Mouse (Mus musculus) midbrain, embryonic 15.5 days (tissue): ENCODE data around the gene S100a4. TPM values are rescaled to one million over a fixed set of nuclear protein-coding genes. Genes with fewer than 3 reads are reported as not detected.

Experiments
- ATAC-seq: fragments of 200-750 bp; cut with Nextera tagmentation; replicated peaks from 2 replicates; pipeline ENCODE4 v1.8.0; 2017; ENCODE audit warnings: moderate TSS enrichment
- H3K27ac ChIP-seq: fragments of 300-500 bp; sonication (generic); 2 replicates; pipeline ENCODE4 v1.5.1; 2015; ENCODE audit warnings: mild to moderate bottlenecking, inconsistent platforms
- H3K27me3 ChIP-seq: fragments of 300-500 bp; sonication (generic); replicated peaks from 2 replicates; pipeline ENCODE4 v1.6.1; 2015; ENCODE audit warnings: inconsistent platforms
- H3K36me3 ChIP-seq: fragments of 300-500 bp; sonication (generic); replicated peaks from 2 replicates; pipeline ENCODE4 v1.6.1; 2015; ENCODE audit warnings: inconsistent platforms
- H3K4me1 ChIP-seq: fragments of 300-500 bp; sonication (generic); 2 replicates; pipeline ENCODE4 v1.6.1; 2015; ENCODE audit warnings: inconsistent platforms
- H3K4me2 ChIP-seq: fragments of 300-500 bp; sonication (generic); 2 replicates; pipeline ENCODE4 v1.6.1; 2015; ENCODE audit warnings: inconsistent platforms, mild to moderate bottlenecking, moderate library complexity
- H3K4me3 ChIP-seq: fragments of 300-500 bp; sonication (generic); 2 replicates; pipeline ENCODE4 v1.5.1; 2015; ENCODE audit warnings: mild to moderate bottlenecking, inconsistent platforms
- H3K9ac ChIP-seq: fragments of 300-500 bp; sonication (generic); 2 replicates; pipeline ENCODE4 v1.6.1; 2015; ENCODE audit warnings: mild to moderate bottlenecking, inconsistent platforms
- H3K9me3 ChIP-seq: fragments of 300-500 bp; sonication (generic); 2 replicates; pipeline ENCODE4 v1.6.1; 2016; ENCODE audit warnings: inconsistent platforms
- WGBS: fragments of 180-500 bp; shearing (Covaris S2); methylation state at CpG from one replicate; pipeline ENCODE4 v1.1.7; 2015; ENCODE audit warnings: mixed read lengths; 5-methylcytosine and 5-hydroxymethylcytosine counted together
- polyA plus RNA-seq: library from polyadenylated mRNA; unstranded; fragments of >200 nt; fragmentation: Nextera tagmentation; extraction: Ambion mirVana; gene quantifications from 2 replicates; pipeline ENCODE4 v1.2.1, GENCODE M21; 2015

The S100a4 gene
- polyA plus RNA-seq, 1 experiment from 2014 or later: 0.52 TPM

- H3K9ac ChIP-seq: no peak overlapping the region
- peak overlapping the region; percentile 61; the same call in 1 of the 2 replicates for H3K4me2 ChIP-seq
- H3K9me3 ChIP-seq: no peaks in the 10 kb centered on the region
- no peaks in the 10 kb centered on the region for H3K36me3 ChIP-seq
- no peak overlapping the region for H3K27ac ChIP-seq
- H3K4me1 ChIP-seq: peaks cover 7% of the 10 kb centered on the region
- H3K27me3 ChIP-seq: peaks cover 4% of the 10 kb centered on the region
- WGBS: 68% methylated on average over 7 of the region's 7 CpGs
- ATAC-seq: no peak
- no peak overlapping the region for H3K4me3 ChIP-seq
Measured at GRCm38 (mm10) chr3:90613461-90614147, 10.0 kb downstream of the S100a4 start.

- peaks cover 4% of the 10 kb centered on the region for H3K27me3 ChIP-seq
- no peaks in the 10 kb centered on the region for H3K9me3 ChIP-seq
Measured at GRCm38 (mm10) chr3:90614148-90614530, 10.6 kb downstream of the S100a4 start.

GRCm38 (mm10) chr3:90614611-90615251 lies 11.2 kb downstream of the S100a4 start:
- no peak overlapping the region for H3K4me2 ChIP-seq
- no peak overlapping the region for H3K4me3 ChIP-seq
- H3K36me3 ChIP-seq: no peaks in the 10 kb centered on the region
- peaks cover 7% of the 10 kb centered on the region for H3K4me1 ChIP-seq
- H3K9ac ChIP-seq: no peak overlapping the region
- no peak; the same call in 1 of the 2 replicates for ATAC-seq
- 83% methylated on average over 11 of the region's 11 CpGs for WGBS
- no peaks in the 10 kb centered on the region for H3K9me3 ChIP-seq
- peaks cover 4% of the 10 kb centered on the region for H3K27me3 ChIP-seq
- H3K27ac ChIP-seq: no peak overlapping the region

More at GRCm38 (mm10) chr3:90614148-90614530, 10.6 kb downstream of the S100a4 start:
- Histone ChIP-seq H3K4me2 (no peak overlapping the region), H3K4me1 (peaks cover 7% of the 10 kb centered on the region), H3K4me3 (no peak overlapping the region), H3K36me3 (no peaks in the 10 kb centered on the region), H3K9ac (no peak overlapping the region), H3K27ac (no peak overlapping the region)
- no peak for ATAC-seq
- WGBS: 86% methylated on average over 6 of the region's 6 CpGs

- Histone ChIP-seq H3K27ac (no peak overlapping the region), H3K4me3 (no peak overlapping the region), H3K27me3 (peaks cover 4% of the 10 kb centered on the region), H3K4me2 (no peak overlapping the region), H3K9me3 (no peaks in the 10 kb centered on the region), H3K9ac (no peak overlapping the region), H3K36me3 (no peaks in the 10 kb centered on the region), H3K4me1 (peaks cover 7% of the 10 kb centered on the region)
- ATAC-seq: peak; percentile 53; the same call in 1 of the 2 replicates
- WGBS: 10% methylated on average over 7 of the region's 7 CpGs
Measured at GRCm38 (mm10) chr3:90615415-90615814, 11.8 kb downstream of the S100a4 start.

- no peaks in the 10 kb centered on the region for H3K36me3 ChIP-seq
- WGBS: 70% methylated on average over 1 of the region's 1 CpGs
- no peak overlapping the region for H3K4me2 ChIP-seq
- no peak for ATAC-seq
- H3K4me3 ChIP-seq: no peak overlapping the region
- no peaks in the 10 kb centered on the region for H3K9me3 ChIP-seq
- no peak overlapping the region for H3K9ac ChIP-seq
- peaks cover 4% of the 10 kb centered on the region for H3K27me3 ChIP-seq
- peaks cover 7% of the 10 kb centered on the region for H3K4me1 ChIP-seq
- no peak overlapping the region for H3K27ac ChIP-seq
Measured at GRCm38 (mm10) chr3:90615911-90616310, 12.3 kb downstream of the S100a4 start.

GRCm38 (mm10) chr3:90617586-90617985 lies 14.0 kb downstream of the S100a4 start:
- ATAC-seq: no peak
- Histone ChIP-seq H3K4me2 (no peak overlapping the region), H3K27me3 (peaks cover 4% of the 10 kb centered on the region), H3K4me1 (peaks cover 6% of the 10 kb centered on the region), H3K36me3 (no peaks in the 10 kb centered on the region), H3K9ac (no peak overlapping the region), H3K9me3 (no peaks in the 10 kb centered on the region), H3K4me3 (no peak overlapping the region), H3K27ac (no peak overlapping the region)
- WGBS: 20% methylated on average over 1 of the region's 1 CpGs

- no peak for ATAC-seq
- Histone ChIP-seq H3K4me3 (no peak overlapping the region), H3K36me3 (no peaks in the 10 kb centered on the region), H3K9me3 (no peaks in the 10 kb centered on the region), H3K27me3 (no peaks in the 10 kb centered on the region), H3K4me1 (peaks cover 15% of the 10 kb centered on the region), H3K4me2 (no peak overlapping the region), H3K27ac (no peak overlapping the region), H3K9ac (no peak overlapping the region)
- WGBS: 67% methylated on average over 7 of the region's 7 CpGs
Measured at GRCm38 (mm10) chr3:90621552-90621951, 18.0 kb downstream of the S100a4 start.

GRCm38 (mm10) chr3:90623435-90624071 lies 20.0 kb downstream of the S100a4 start:
- Histone ChIP-seq H3K27ac (peak overlapping the region; percentile 60), H3K36me3 (no peaks in the 10 kb centered on the region), H3K4me1 (peaks cover 15% of the 10 kb centered on the region), H3K4me3 (no peak overlapping the region), H3K27me3 (no peaks in the 10 kb centered on the region), H3K4me2 (no peak overlapping the region), H3K9me3 (no peaks in the 10 kb centered on the region), H3K9ac (no peak overlapping the region)
- peak; percentile 76 for ATAC-seq
- whole genome bisulfite sequencing: 8% methylated on average over 2 of the region's 2 CpGs

GRCm38 (mm10) chr3:90625496-90625895 lies 21.9 kb downstream of the S100a4 start:
- WGBS: 75% methylated on average over 5 of the region's 5 CpGs
- Histone ChIP-seq H3K4me3 (no peak overlapping the region), H3K4me2 (no peak overlapping the region), H3K27me3 (no peaks in the 10 kb centered on the region), H3K9ac (no peak overlapping the region), H3K36me3 (no peaks in the 10 kb centered on the region), H3K27ac (no peak overlapping the region), H3K4me1 (peaks cover 15% of the 10 kb centered on the region), H3K9me3 (no peaks in the 10 kb centered on the region)
- ATAC-seq: no peak

GRCm38 (mm10) chr3:90626266-90627021 lies 22.9 kb downstream of the S100a4 start:
- ATAC-seq: no peak
- Histone ChIP-seq H3K4me3 (no peak overlapping the region), H3K9ac (no peak overlapping the region), H3K36me3 (no peaks in the 10 kb centered on the region), H3K9me3 (no peaks in the 10 kb centered on the region), H3K4me2 (no peak overlapping the region), H3K27ac (no peak overlapping the region), H3K27me3 (no peaks in the 10 kb centered on the region), H3K4me1 (peaks cover 15% of the 10 kb centered on the region)
- WGBS: 81% methylated on average over 9 of the region's 9 CpGs

- ATAC-seq: no peak
- Histone ChIP-seq H3K36me3 (no peaks in the 10 kb centered on the region), H3K27ac (no peak overlapping the region), H3K27me3 (no peaks in the 10 kb centered on the region), H3K4me1 (peaks cover 15% of the 10 kb centered on the region), H3K9me3 (no peaks in the 10 kb centered on the region), H3K4me3 (no peak overlapping the region), H3K9ac (no peak overlapping the region), H3K4me2 (no peak overlapping the region)
- WGBS: 94% methylated on average over 5 of the region's 5 CpGs
Measured at GRCm38 (mm10) chr3:90627366-90627765, 23.8 kb downstream of the S100a4 start.

- Histone ChIP-seq H3K27me3 (no peaks in the 10 kb centered on the region), H3K36me3 (no peaks in the 10 kb centered on the region), H3K27ac (no peak overlapping the region), H3K4me1 (peaks cover 15% of the 10 kb centered on the region), H3K4me2 (no peak overlapping the region), H3K4me3 (no peak overlapping the region), H3K9ac (no peak overlapping the region), H3K9me3 (no peaks in the 10 kb centered on the region)
- ATAC-seq: 0 out of 2 replicates have a peak, but pooled peaks have one; percentile 57
- WGBS: 68% methylated on average over 4 of the region's 4 CpGs
Measured at GRCm38 (mm10) chr3:90627807-90628206, 24.2 kb downstream of the S100a4 start.
